Mouse (Mus musculus) embryonic stem cell, embryonic (primary cell): ENCODE measurements around the gene Dpf3.

Source experiments
- CTCF ChIA-PET, 4 experiments: fragments of 300-600 bp in 2 of 4; fragments of 350-600 bp in 2 of 4; sonication (Branson Sonifier 250); formaldehyde crosslinking; loops; one replicate each; lab custom pipeline; 2022; ENCODE audit warnings: inconsistent platforms in 2 of 4; lab: Charles Lee
- POLR2A ChIA-PET, 4 experiments: fragments of 300-600 bp in 2 of 4; fragments of 350-600 bp in 2 of 4; sonication (Branson Sonifier 250); formaldehyde crosslinking; loops; one replicate each; lab custom pipeline; 2022; ENCODE audit warnings: antibody characterized with exemption in 4 of 4, inconsistent platforms in 1 of 4; lab: Charles Lee

The Dpf3 gene

GRCm38 (mm10) chr12:83249066-83249465 lies 238.4 kb downstream of the Dpf3 start:
- POLR2A ChIA-PET: interaction anchor here in 1 of 4 experiments (0.8 kb wide), 1 partner anchor 21 kb away, joined by 3 read pairs; no protein-coding TSS in a partner anchor
- CTCF ChIA-PET: no interaction called here

- CTCF ChIA-PET: no interaction called here
- POLR2A ChIA-PET: interaction anchor here in 1 of 4 experiments (0.8 kb wide), 1 partner anchor 12 kb away, joined by 5 read pairs; no protein-coding TSS in a partner anchor
Observed at GRCm38 (mm10) chr12:83248636-83249035, 238.9 kb downstream of the Dpf3 start.

GRCm38 (mm10) chr12:83247669-83248068 lies 239.8 kb downstream of the Dpf3 start:
- ChIA-PET CTCF (no interaction called here), POLR2A (interaction anchor here in 1 of 4 experiments (0.8 to 1.5 kb wide), 2 partner anchors 10 to 13 kb away, joined by 3 to 5 read pairs; no protein-coding TSS in a partner anchor)

- POLR2A ChIA-PET: no interaction called here
- CTCF ChIA-PET: no interaction called here
Observed at GRCm38 (mm10) chr12:83241022-83241421, 246.5 kb downstream of the Dpf3 start.

- ChIA-PET CTCF (no interaction called here), POLR2A (no interaction called here)
Observed at GRCm38 (mm10) chr12:83240571-83240970, 246.9 kb downstream of the Dpf3 start.

- POLR2A ChIA-PET: interaction anchor here in 1 of 4 experiments (0.7 kb wide), 1 partner anchor 1096 kb away, joined by 3 read pairs; no protein-coding TSS in a partner anchor
- CTCF ChIA-PET: no interaction called here
Observed at GRCm38 (mm10) chr12:83235781-83236180, 251.7 kb downstream of the Dpf3 start.

GRCm38 (mm10) chr12:83234981-83235380 lies 252.5 kb downstream of the Dpf3 start:
- POLR2A ChIA-PET: interaction anchor here in 1 of 4 experiments (0.7 kb wide), 1 partner anchor 1095 kb away, joined by 3 read pairs; no protein-coding TSS in a partner anchor
- CTCF ChIA-PET: no interaction called here

- ChIA-PET CTCF (no interaction called here), POLR2A (no interaction called here)
Observed at GRCm38 (mm10) chr12:83233651-83234050, 253.9 kb downstream of the Dpf3 start.

GRCm38 (mm10) chr12:83232916-83233315 lies 254.6 kb downstream of the Dpf3 start:
- ChIA-PET POLR2A (no interaction called here), CTCF (no interaction called here)

- CTCF ChIA-PET: no interaction called here
- POLR2A ChIA-PET: interaction anchor here in 1 of 4 experiments (0.6 kb wide), 1 partner anchor 346 kb away, joined by 3 read pairs; no protein-coding TSS in a partner anchor
Observed at GRCm38 (mm10) chr12:83231258-83231657, 256.3 kb downstream of the Dpf3 start.

GRCm38 (mm10) chr12:83229683-83230082 lies 257.8 kb downstream of the Dpf3 start:
- ChIA-PET POLR2A (interaction anchor here in 1 of 4 experiments (0.7 kb wide), 3 partner anchors 225 to 306 kb away, joined by 4 to 6 read pairs (median 4); no protein-coding TSS in a partner anchor), CTCF (no interaction called here)

GRCm38 (mm10) chr12:83227014-83227413 lies 260.5 kb downstream of the Dpf3 start:
- POLR2A ChIA-PET: no interaction called here

GRCm38 (mm10) chr12:83220964-83221363 lies 266.6 kb downstream of the Dpf3 start:
- POLR2A ChIA-PET: no interaction called here
- CTCF ChIA-PET: interaction anchor here in 1 of 4 experiments (0.7 kb wide), 1 partner anchor 991 kb away, joined by 3 read pairs; no protein-coding TSS in a partner anchor

More at GRCm38 (mm10) chr12:83227014-83227413, 260.5 kb downstream of the Dpf3 start:
- CTCF ChIA-PET: interaction anchor here in 1 of 4 experiments (0.6 kb wide), 1 partner anchor 60 kb away, joined by 5 read pairs; no protein-coding TSS in a partner anchor

GRCm38 (mm10) chr12:83213879-83214341 lies 273.6 kb downstream of the Dpf3 start:
- ChIA-PET CTCF (no interaction called here), POLR2A (interaction anchor here in 2 of 4 experiments (0.9 to 2.7 kb wide), 3 partner anchors 9 to 63 kb away, joined by 3 to 9 read pairs (median 3); no protein-coding TSS in a partner anchor)

- ChIA-PET POLR2A (interaction anchor here in 3 of 4 experiments (0.6 to 2.7 kb wide), 5 partner anchors 11 to 1386 kb away, joined by 3 to 9 read pairs (median 4); partner anchors contain the start of gene Rbm25 (in 1 of the 3)), CTCF (interaction anchor here in 3 of 4 experiments (0.5 to 1.1 kb wide), 5 partner anchors 17 to 98 kb away, joined by 3 to 5 read pairs (median 4); no protein-coding TSS in a partner anchor)
Observed at GRCm38 (mm10) chr12:83211976-83212375, 275.5 kb downstream of the Dpf3 start.

GRCm38 (mm10) chr12:83211146-83211822 lies 276.2 kb downstream of the Dpf3 start:
- CTCF ChIA-PET: interaction anchor here in 1 of 4 experiments (1.0 to 1.1 kb wide), 2 partner anchors 36 to 97 kb away, joined by 4 read pairs; no protein-coding TSS in a partner anchor
- POLR2A ChIA-PET: interaction anchor here in 3 of 4 experiments (0.7 to 1.5 kb wide), 4 partner anchors 75 to 1386 kb away, joined by 3 to 5 read pairs (median 4); no protein-coding TSS in a partner anchor

GRCm38 (mm10) chr12:83210735-83211134 lies 276.8 kb downstream of the Dpf3 start:
- ChIA-PET POLR2A (interaction anchor here in 3 of 4 experiments (0.6 to 1.5 kb wide), 4 partner anchors 14 to 536 kb away, joined by 3 to 4 read pairs (median 3); no protein-coding TSS in a partner anchor), CTCF (no interaction called here)

- ChIA-PET POLR2A (interaction anchor here in 3 of 4 experiments (0.6 to 1.5 kb wide), 3 partner anchors 14 to 536 kb away, joined by 3 to 4 read pairs (median 3); no protein-coding TSS in a partner anchor), CTCF (no interaction called here)
Observed at GRCm38 (mm10) chr12:83210294-83210693, 277.2 kb downstream of the Dpf3 start.

- CTCF ChIA-PET: no interaction called here
- POLR2A ChIA-PET: no interaction called here
Observed at GRCm38 (mm10) chr12:83209461-83209860, 278.1 kb downstream of the Dpf3 start.
